Mouse (Mus musculus) bone marrow macrophage, adult 2 months (primary cell): Measurements from ENCODE around the gene Megf8. TPM values are rescaled to one million over a fixed set of nuclear protein-coding genes. Genes with fewer than 3 reads are reported as not detected.
A peak's percentile ranks its signal among the peaks of the same experiment; 100 is the strongest.

Experiments used
- H3K27ac ChIP-seq: 2 replicates; pipeline ENCODE4 v1.5.1; 2012; ENCODE audit warnings: low read depth, low read length; ENCODE audit not compliant: insufficient read depth
- H3K4me1 ChIP-seq: 2 replicates; pipeline ENCODE4 v1.6.1; 2012; ENCODE audit warnings: low read length; ENCODE audit not compliant: control insufficient read depth, insufficient read depth
- H3K4me3 ChIP-seq: 2 replicates; pipeline ENCODE4 v1.5.1; 2012; ENCODE audit warnings: mild to moderate bottlenecking, low read length, moderate library complexity; ENCODE audit not compliant: insufficient read depth
- CTCF ChIP-seq: IDR thresholded peaks from 2 replicates; pipeline ENCODE4 v1.5.1; 2012; ENCODE audit warnings: low read depth, mild to moderate bottlenecking, low read length, moderate library complexity
- POLR2A ChIP-seq: IDR thresholded peaks from 2 replicates; pipeline ENCODE4 v1.6.1; 2012; ENCODE audit warnings: mild to moderate bottlenecking, low read depth, low read length, borderline replicate concordance
- polyA plus RNA-seq: library from polyadenylated mRNA; stranded (reverse); fragments of >200 nt; gene quantifications from 2 replicates; pipeline ENCODE4 v1.2.4, GENCODE M21; 2012; ENCODE audit not compliant: missing spikeins, insufficient read depth, insufficient read length

Gene Megf8
- polyA plus RNA-seq, 1 experiment, result 13.8 TPM

GRCm38 (mm10) chr7:25288011-25288410, 29.0 kb upstream of the Megf8 start:
- H3K27ac ChIP-seq, result no peak overlapping the region
- no peak for TF ChIP-seq POLR2A
- H3K4me1 ChIP-seq, result peaks cover 9% of the 10 kb centered on the region
- H3K4me3 ChIP-seq, result no peak overlapping the region

- Histone ChIP-seq H3K4me1 (peaks cover 9% of the 10 kb centered on the region), H3K4me3 (no peak overlapping the region), H3K27ac (no peak overlapping the region)
- no peak for TF ChIP-seq CTCF
- TF ChIP-seq POLR2A, result no peak
Observed at GRCm38 (mm10) chr7:25288721-25289120, 28.2 kb upstream of the Megf8 start.

- Histone ChIP-seq H3K4me1 (no peaks in the 10 kb centered on the region), H3K27ac (no peak overlapping the region), H3K4me3 (no peak overlapping the region)
- TF ChIP-seq POLR2A, result no peak
- no peak for TF ChIP-seq CTCF
Observed at GRCm38 (mm10) chr7:25289925-25290324, 27.0 kb upstream of the Megf8 start.

- no peak for TF ChIP-seq CTCF
- TF ChIP-seq POLR2A, result no peak
- Histone ChIP-seq H3K4me3 (no peak overlapping the region), H3K27ac (no peak overlapping the region), H3K4me1 (no peaks in the 10 kb centered on the region)
Observed at GRCm38 (mm10) chr7:25290463-25290862, 26.5 kb upstream of the Megf8 start.

GRCm38 (mm10) chr7:25290911-25291310, 26.1 kb upstream of the Megf8 start:
- TF ChIP-seq POLR2A, result no peak
- TF ChIP-seq CTCF, result no peak
- no peaks in the 10 kb centered on the region for H3K4me1 ChIP-seq
- H3K27ac ChIP-seq, result no peak overlapping the region
- no peak overlapping the region for H3K4me3 ChIP-seq

GRCm38 (mm10) chr7:25292107-25292506, 24.9 kb upstream of the Megf8 start:
- Histone ChIP-seq H3K4me3 (no peak overlapping the region), H3K4me1 (no peaks in the 10 kb centered on the region), H3K27ac (no peak overlapping the region)
- TF ChIP-seq POLR2A, result no peak
- no peak for TF ChIP-seq CTCF

- TF ChIP-seq POLR2A (no peak), CTCF (no peak)
- Histone ChIP-seq H3K4me3 (no peak overlapping the region), H3K27ac (no peak overlapping the region), H3K4me1 (0 out of 2 replicates have a peak, but pooled peaks cover 2% of the 10 kb centered on the region)
Observed at GRCm38 (mm10) chr7:25293191-25293739, 23.7 kb upstream of the Megf8 start.

- Histone ChIP-seq H3K27ac (no peak overlapping the region), H3K4me1 (0 out of 2 replicates have a peak, but pooled peaks cover 2% of the 10 kb centered on the region), H3K4me3 (no peak overlapping the region)
- no peak for TF ChIP-seq POLR2A
- TF ChIP-seq CTCF, result no peak
Observed at GRCm38 (mm10) chr7:25294495-25294894, 22.5 kb upstream of the Megf8 start.

- no peak for TF ChIP-seq CTCF
- TF ChIP-seq POLR2A, result no peak
- Histone ChIP-seq H3K27ac (no peak overlapping the region), H3K4me1 (0 out of 2 replicates have a peak, but pooled peaks cover 2% of the 10 kb centered on the region), H3K4me3 (no peak overlapping the region)
Observed at GRCm38 (mm10) chr7:25294960-25295722, 21.8 kb upstream of the Megf8 start.

GRCm38 (mm10) chr7:25296945-25297453, 20.0 kb upstream of the Megf8 start:
- TF ChIP-seq POLR2A, result no peak
- no peak for TF ChIP-seq CTCF
- peak overlapping the region; percentile 73 for H3K4me3 ChIP-seq
- 0 out of 2 replicates have a peak, but pooled peaks cover 2% of the 10 kb centered on the region for H3K4me1 ChIP-seq
- H3K27ac ChIP-seq, result no peak overlapping the region
